Mouse (Mus musculus): Measurements from ENCODE around the gene Klf9. TPM values are rescaled to one million over a fixed set of nuclear protein-coding genes. Genes with fewer than 3 reads are reported as not detected.
A peak's percentile ranks its signal among the peaks of the same experiment; 100 is the strongest.
"Not testable (repeated sequence)": the region's sequence is repeated elsewhere in the genome, so short reads cannot be mapped to it uniquely, and the experiment has no call there.

Klf9 gene
- polyA plus RNA-seq, 1 experiment: 132 TPM

- 52% methylated on average over 3 of the region's 3 CpGs for WGBS
- Histone ChIP-seq H3K27ac (ENCODE audit: insufficient read depth, low read depth, low read length) (peak overlapping the region; percentile 89), H3K4me1 (ENCODE audit: control insufficient read depth, insufficient read depth, low read length) (peaks cover 27% of the 10 kb centered on the region), H3K4me3 (ENCODE audit: insufficient read depth, low read depth, low read length) (no peak overlapping the region)
- TF ChIP-seq POLR2A (IDR thresholded peaks at IDR 0.05; ENCODE audit: insufficient read depth, low read depth, low read length) (no peak), CTCF (IDR thresholded peaks at IDR 0.05; ENCODE audit: insufficient read depth, low read depth, low read length) (no peak)
These were observed 4.1 kb downstream of the Klf9 start for GRCm38 (mm10) chr19:23145146-23145545.

GRCm38 (mm10) chr19:23145575-23145974, 4.5 kb downstream of the Klf9 start:
- Histone ChIP-seq H3K4me1 (ENCODE audit: control insufficient read depth, insufficient read depth, low read length) (peaks cover 27% of the 10 kb centered on the region), H3K27ac (ENCODE audit: insufficient read depth, low read depth, low read length) (peak overlapping the region; percentile 99)
- H3K4me3 ChIP-seq (ENCODE audit: insufficient read depth, low read depth, low read length): not testable (repeated sequence)
- 52% methylated on average over 7 of the region's 7 CpGs for WGBS

- Histone ChIP-seq H3K4me1 (ENCODE audit: control insufficient read depth, insufficient read depth, low read length) (peaks cover 34% of the 10 kb centered on the region), H3K4me3 (ENCODE audit: insufficient read depth, low read depth, low read length) (peak overlapping the region; percentile 37), H3K27ac (ENCODE audit: insufficient read depth, low read depth, low read length) (peak overlapping the region; percentile 99)
- WGBS: 6% methylated on average over 12 of the region's 12 CpGs
- TF ChIP-seq CTCF (IDR thresholded peaks at IDR 0.05; ENCODE audit: insufficient read depth, low read depth, low read length): no peak
These were observed 5.4 kb downstream of the Klf9 start for GRCm38 (mm10) chr19:23146409-23146861.

GRCm38 (mm10) chr19:23147026-23147966, 6.3 kb downstream of the Klf9 start:
- peak overlapping the region; percentile 99 for H3K27ac ChIP-seq (ENCODE audit: insufficient read depth, low read depth, low read length)
- peaks cover 42% of the 10 kb centered on the region for H3K4me1 ChIP-seq (ENCODE audit: control insufficient read depth, insufficient read depth, low read length)
- TF ChIP-seq CTCF (IDR thresholded peaks at IDR 0.05; ENCODE audit: insufficient read depth, low read depth, low read length) (no peak), POLR2A (IDR thresholded peaks at IDR 0.05; ENCODE audit: insufficient read depth, low read depth, low read length) (no peak)
- no peak overlapping the region for H3K4me3 ChIP-seq (ENCODE audit: insufficient read depth, low read depth, low read length)
- WGBS: 16% methylated on average over 15 of the region's 15 CpGs

GRCm38 (mm10) chr19:23149465-23150410, 8.7 kb downstream of the Klf9 start:
- peaks cover 56% of the 10 kb centered on the region for H3K4me1 ChIP-seq (ENCODE audit: control insufficient read depth, insufficient read depth, low read length)
- no peak overlapping the region for H3K4me3 ChIP-seq (ENCODE audit: insufficient read depth, low read depth, low read length)
- peak overlapping the region; percentile 69 for H3K27ac ChIP-seq (ENCODE audit: insufficient read depth, low read depth, low read length)
- TF ChIP-seq CTCF (IDR thresholded peaks at IDR 0.05; ENCODE audit: insufficient read depth, low read depth, low read length): no peak
- no peak for TF ChIP-seq POLR2A (IDR thresholded peaks at IDR 0.05; ENCODE audit: insufficient read depth, low read depth, low read length)
- 38% methylated on average over 7 of the region's 7 CpGs for WGBS

- TF ChIP-seq CTCF (IDR thresholded peaks at IDR 0.05; ENCODE audit: insufficient read depth, low read depth, low read length): no peak
- no peak for TF ChIP-seq POLR2A (IDR thresholded peaks at IDR 0.05; ENCODE audit: insufficient read depth, low read depth, low read length)
- Histone ChIP-seq H3K4me3 (ENCODE audit: insufficient read depth, low read depth, low read length) (no peak overlapping the region), H3K4me1 (ENCODE audit: control insufficient read depth, insufficient read depth, low read length) (peaks cover 54% of the 10 kb centered on the region), H3K27ac (ENCODE audit: insufficient read depth, low read depth, low read length) (peak overlapping the region; percentile 9; the same call in 1 of the 2 replicates)
- 57% methylated on average over 14 of the region's 14 CpGs for WGBS
These were observed 9.7 kb downstream of the Klf9 start for GRCm38 (mm10) chr19:23150556-23151265.

GRCm38 (mm10) chr19:23151651-23152070, 10.6 kb downstream of the Klf9 start:
- WGBS: 26% methylated on average over 11 of the region's 11 CpGs
- TF ChIP-seq CTCF (IDR thresholded peaks at IDR 0.05; ENCODE audit: insufficient read depth, low read depth, low read length) (no peak), POLR2A (IDR thresholded peaks at IDR 0.05; ENCODE audit: insufficient read depth, low read depth, low read length) (no peak)
- H3K27ac ChIP-seq (ENCODE audit: insufficient read depth, low read depth, low read length): peak overlapping the region; percentile 9; the same call in 1 of the 2 replicates
- no peak overlapping the region for H3K4me3 ChIP-seq (ENCODE audit: insufficient read depth, low read depth, low read length)
- H3K4me1 ChIP-seq (ENCODE audit: control insufficient read depth, insufficient read depth, low read length): peaks cover 49% of the 10 kb centered on the region

GRCm38 (mm10) chr19:23152201-23152640, 11.2 kb downstream of the Klf9 start:
- Histone ChIP-seq H3K4me1 (ENCODE audit: control insufficient read depth, insufficient read depth, low read length) (peaks cover 46% of the 10 kb centered on the region), H3K4me3 (ENCODE audit: insufficient read depth, low read depth, low read length) (no peak overlapping the region), H3K27ac (ENCODE audit: insufficient read depth, low read depth, low read length) (no peak overlapping the region)
- TF ChIP-seq POLR2A (IDR thresholded peaks at IDR 0.05; ENCODE audit: insufficient read depth, low read depth, low read length) (no peak), CTCF (IDR thresholded peaks at IDR 0.05; ENCODE audit: insufficient read depth, low read depth, low read length) (no peak)
- 28% methylated on average over 4 of the region's 4 CpGs for WGBS
